Mouse (Mus musculus) stomach, postnatal 0 days (tissue): ENCODE results near the gene Gpr139. TPM values are rescaled to one million over a fixed set of nuclear protein-coding genes. Genes with fewer than 3 reads are reported as not detected.

Experiments used
- ATAC-seq: fragments of 200-750 bp; cut with Nextera tagmentation; 2 replicates; pipeline ENCODE4 v1.8.0; 2017; ENCODE audit not compliant: low FRiP score, low TSS enrichment
- DNase-seq: peaks from one replicate; pipeline ENCODE4 v3.0.0-alpha.2; 2016; ENCODE audit warnings: low spot score
- H3K27ac ChIP-seq: fragments of 300-500 bp; sonication (generic); replicated peaks from 2 replicates; pipeline ENCODE4 v1.5.1; 2014; ENCODE audit warnings: mild to moderate bottlenecking, control low read depth
- H3K27me3 ChIP-seq: fragments of 300-500 bp; sonication (generic); 2 replicates; pipeline ENCODE4 v1.6.1; 2014; ENCODE audit warnings: low read length; ENCODE audit not compliant: control insufficient read depth, insufficient read depth
- H3K36me3 ChIP-seq: fragments of 300-500 bp; sonication (generic); 2 replicates; pipeline ENCODE4 v1.6.1; 2014; ENCODE audit warnings: low read length, mixed read lengths; ENCODE audit not compliant: control insufficient read depth, insufficient read depth
- H3K4me1 ChIP-seq: fragments of 300-500 bp; sonication (generic); replicated peaks from 2 replicates; pipeline ENCODE4 v1.6.1; 2014; ENCODE audit warnings: antibody characterized with exemption; ENCODE audit not compliant: control insufficient read depth, insufficient read depth
- H3K4me2 ChIP-seq: fragments of 300-500 bp; sonication (generic); replicated peaks from 2 replicates; pipeline ENCODE4 v1.6.1; 2014; ENCODE audit warnings: low read depth, mild to moderate bottlenecking, control low read depth, moderate library complexity
- H3K4me3 ChIP-seq: fragments of 300-500 bp; sonication (generic); 2 replicates; pipeline ENCODE4 v1.5.1; 2014; ENCODE audit warnings: low read depth, low read length, control low read depth
- H3K9ac ChIP-seq: fragments of 300-500 bp; sonication (generic); 2 replicates; pipeline ENCODE4 v1.6.1; 2014; ENCODE audit warnings: mild to moderate bottlenecking, low read length, control low read depth, mixed read lengths
- H3K9me3 ChIP-seq: fragments of 300-500 bp; sonication (generic); 2 replicates; pipeline ENCODE4 v1.6.1; 2016; ENCODE audit warnings: low read length; ENCODE audit not compliant: control insufficient read depth
- CTCF ChIP-seq: IDR thresholded peaks from 2 replicates; pipeline ENCODE4 v1.5.1; 2016; ENCODE audit warnings: antibody characterized with exemption, low read depth, mild to moderate bottlenecking, moderate library complexity
- EP300 ChIP-seq: optimal IDR thresholded peaks from 2 replicates; pipeline ENCODE3; 2016; ENCODE audit warnings: antibody characterized with exemption
- WGBS: fragments of 180-500 bp; shearing (Covaris S2); extraction: QIAGEN DNeasy Blood & Tissue Kit; methylation state at CpG from one replicate; pipeline ENCODE4 v1.1.7; 2014; 5-methylcytosine and 5-hydroxymethylcytosine counted together
- polyA plus RNA-seq: library from polyadenylated mRNA; unstranded; fragments of >200 nt; fragmentation: Nextera tagmentation; extraction: Ambion mirVana; gene quantifications from 2 replicates; pipeline ENCODE4 v1.2.1, GENCODE M21; 2015

Gene Gpr139
- polyA plus RNA-seq, 1 experiment from 2014 or later, result 0.02 TPM

GRCm38 (mm10) chr7:119185181-119185940 is 958 bp upstream of the Gpr139 start:
- H3K27me3 ChIP-seq, result peaks cover 6% of the 10 kb centered on the region; the same call in 1 of the 2 replicates
- no peak overlapping the region for H3K27ac ChIP-seq
- 5% methylated on average over 23 of the region's 23 CpGs for WGBS
- DNase-seq, result no peak
- no peak for ATAC-seq
- no peaks in the 10 kb centered on the region for H3K4me1 ChIP-seq
- H3K4me2 ChIP-seq, result no peak overlapping the region
- no peaks in the 10 kb centered on the region for H3K36me3 ChIP-seq
- H3K9ac ChIP-seq, result no peak overlapping the region
- H3K4me3 ChIP-seq, result no peak overlapping the region
- TF ChIP-seq EP300 (no peak), CTCF (no peak)
- H3K9me3 ChIP-seq, result no peaks in the 10 kb centered on the region

GRCm38 (mm10) chr7:119181053-119181452 is 3.4 kb downstream of the Gpr139 start:
- no peaks in the 10 kb centered on the region for H3K9me3 ChIP-seq
- no peak overlapping the region for H3K4me3 ChIP-seq
- TF ChIP-seq CTCF, result no peak
- H3K27ac ChIP-seq, result no peak overlapping the region
- ATAC-seq, result no peak
- H3K9ac ChIP-seq, result no peak overlapping the region
- WGBS, result 73% methylated on average over 4 of the region's 4 CpGs
- DNase-seq, result no peak
- no peaks in the 10 kb centered on the region for H3K4me1 ChIP-seq
- H3K36me3 ChIP-seq, result no peaks in the 10 kb centered on the region
- H3K4me2 ChIP-seq, result no peak overlapping the region
- peaks cover 6% of the 10 kb centered on the region; the same call in 1 of the 2 replicates for H3K27me3 ChIP-seq

- Histone ChIP-seq H3K27me3 (no peaks in the 10 kb centered on the region), H3K4me3 (no peak overlapping the region), H3K36me3 (no peaks in the 10 kb centered on the region), H3K4me1 (no peaks in the 10 kb centered on the region), H3K27ac (no peak overlapping the region), H3K4me2 (no peak overlapping the region), H3K9me3 (no peaks in the 10 kb centered on the region), H3K9ac (no peak overlapping the region)
- ATAC-seq (no peak), DNase-seq (no peak)
- TF ChIP-seq CTCF (no peak), EP300 (no peak)
- WGBS, result 87% methylated on average over 3 of the region's 3 CpGs
These were observed 24.4 kb downstream of the Gpr139 start for GRCm38 (mm10) chr7:119160015-119160414.

- Histone ChIP-seq H3K9me3 (no peaks in the 10 kb centered on the region), H3K4me1 (no peaks in the 10 kb centered on the region), H3K27ac (no peak overlapping the region), H3K4me2 (no peak overlapping the region), H3K4me3 (no peak overlapping the region), H3K9ac (no peak overlapping the region), H3K27me3 (no peaks in the 10 kb centered on the region), H3K36me3 (no peaks in the 10 kb centered on the region)
- no peak for TF ChIP-seq EP300
- TF ChIP-seq CTCF, result no peak
- 64% methylated on average over 8 of the region's 8 CpGs for whole genome bisulfite sequencing
- DNase-seq, result peak; percentile 23
- ATAC-seq, result no peak
These were observed 72.6 kb downstream of the Gpr139 start for GRCm38 (mm10) chr7:119111771-119112170.

GRCm38 (mm10) chr7:119105878-119106277 is 78.5 kb downstream of the Gpr139 start:
- TF ChIP-seq EP300 (no peak), CTCF (no peak)
- H3K27ac ChIP-seq, result no peak overlapping the region
- no peaks in the 10 kb centered on the region for H3K9me3 ChIP-seq
- no peak overlapping the region for H3K4me3 ChIP-seq
- H3K27me3 ChIP-seq, result no peaks in the 10 kb centered on the region
- ATAC-seq (no peak), DNase-seq (no peak)
- 87% methylated on average over 4 of the region's 4 CpGs for WGBS
- H3K36me3 ChIP-seq, result no peaks in the 10 kb centered on the region
- no peaks in the 10 kb centered on the region for H3K4me1 ChIP-seq
- no peak overlapping the region for H3K4me2 ChIP-seq
- no peak overlapping the region for H3K9ac ChIP-seq

DNA sequence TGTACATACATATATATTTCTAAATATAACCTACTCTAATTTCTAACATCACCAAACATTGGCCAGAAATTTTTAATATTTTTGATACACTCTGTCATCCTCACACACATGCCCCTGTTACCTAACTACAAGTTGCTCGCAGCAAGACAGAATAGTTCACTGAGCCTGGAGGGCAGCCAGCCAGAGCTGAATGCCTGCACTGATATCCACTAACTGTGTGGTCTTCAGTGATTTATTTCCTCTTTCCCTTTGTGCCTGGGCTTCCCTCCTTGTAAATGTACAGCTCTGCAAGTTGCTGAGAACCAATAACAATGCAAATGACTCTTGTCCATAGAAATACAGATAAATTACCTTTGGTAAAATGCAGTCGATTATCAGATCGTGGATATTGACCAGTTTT is 87.8 kb downstream of the Gpr139 start:
- no peaks in the 10 kb centered on the region for H3K27me3 ChIP-seq
- no peaks in the 10 kb centered on the region for H3K9me3 ChIP-seq
- H3K4me3 ChIP-seq, result no peak overlapping the region
- no peak overlapping the region for H3K4me2 ChIP-seq
- no peaks in the 10 kb centered on the region for H3K4me1 ChIP-seq
- TF ChIP-seq CTCF (no peak), EP300 (no peak)
- DNase-seq (no peak), ATAC-seq (no peak)
- WGBS, result 65% methylated on average over 3 of the region's 3 CpGs
- H3K9ac ChIP-seq, result no peak overlapping the region
- H3K36me3 ChIP-seq, result no peaks in the 10 kb centered on the region
- no peak overlapping the region for H3K27ac ChIP-seq

Other genes with a start within 250 kb of the Gpr139 start
- 0.96 and 1.5 TPM in 2 replicates for gene Gprc5b, start 189.4 kb downstream of the Gpr139 start, polyA plus RNA-seq